Mouse (Mus musculus) MEL (cell line): ENCODE measurements around the gene Alox12e. TPM values are rescaled to one million over a fixed set of nuclear protein-coding genes. Genes with fewer than 3 reads are reported as not detected.

Experiments used
- DNase-seq: peaks from one replicate; pipeline ENCODE4 v3.0.0; 2011; ENCODE audit warnings: low read depth, low spot score
- H3K27ac ChIP-seq: 2 replicates; pipeline ENCODE4 v1.5.1; 2012; ENCODE audit warnings: low read depth, mild to moderate bottlenecking, control low read depth, low read length, moderate library complexity; ENCODE audit not compliant: control insufficient read depth
- H3K27me3 ChIP-seq, 2 experiments: fragments of 150-350 bp in 1 of 2; sonication (generic) in 1 of 2; 2 replicates each; pipeline ENCODE4 v1.6.1; 2012; ENCODE audit warnings: low read length in 2 of 2, mild to moderate bottlenecking in 2 of 2, improper control_type of control experiment in 1 of 2, moderate library complexity in 1 of 2; ENCODE audit not compliant: insufficient read depth in 2 of 2, control insufficient read depth in 1 of 2
- H3K36me3 ChIP-seq, 2 experiments: 2 replicates each; pipeline ENCODE4 v1.6.1; 2012 to 2014; ENCODE audit warnings: low read length in 2 of 2, improper control_type of control experiment in 1 of 2, inconsistent platforms in 1 of 2, mild to moderate bottlenecking in 1 of 2; ENCODE audit not compliant: insufficient read depth in 2 of 2, control insufficient read depth in 1 of 2
- H3K4me1 ChIP-seq, 2 experiments: fragments of 150-350 bp in 1 of 2; sonication (generic) in 1 of 2; 2 replicates each; pipeline ENCODE4 v1.6.1; 2012; ENCODE audit warnings: low read length in 2 of 2, improper control_type of control experiment in 1 of 2, mild to moderate bottlenecking in 1 of 2; ENCODE audit not compliant: insufficient read depth in 2 of 2, control insufficient read depth in 1 of 2
- H3K4me3 ChIP-seq, 2 experiments: fragments of 150-350 bp in 1 of 2; sonication (generic) in 1 of 2; 2 replicates each; pipeline ENCODE4 v1.5.1; 2012; ENCODE audit warnings: low read depth in 2 of 2, low read length in 2 of 2, mild to moderate bottlenecking in 2 of 2, moderate library complexity in 2 of 2, control low read depth in 1 of 2, improper control_type of control experiment in 1 of 2; ENCODE audit not compliant: control insufficient read depth in 1 of 2, insufficient read depth in 1 of 2
- H3K79me2 ChIP-seq: 2 replicates; pipeline ENCODE4 v1.6.1; 2012; ENCODE audit warnings: mild to moderate bottlenecking, low read length, moderate library complexity; ENCODE audit not compliant: control insufficient read depth, poor library complexity, insufficient read depth
- H3K9ac ChIP-seq: 2 replicates; pipeline ENCODE4 v1.6.1; 2012; ENCODE audit warnings: low read depth, mild to moderate bottlenecking, control low read depth, low read length, moderate library complexity; ENCODE audit not compliant: control insufficient read depth, poor library complexity, severe bottlenecking
- H3K9me3 ChIP-seq: fragments of 150-350 bp; sonication (generic); replicated peaks from 2 replicates; pipeline ENCODE4 v1.6.1; 2012; ENCODE audit warnings: mild to moderate bottlenecking, low read length, improper control_type of control experiment, moderate library complexity; ENCODE audit not compliant: insufficient read depth
- BHLHE40 ChIP-seq: IDR thresholded peaks from 2 replicates; pipeline ENCODE4 v1.6.1; 2012; ENCODE audit warnings: low read depth, mild to moderate bottlenecking, inconsistent platforms, low read length, improper control_type of control experiment, borderline replicate concordance
- CHD1 ChIP-seq: IDR thresholded peaks from 2 replicates; pipeline ENCODE4 v1.6.1; 2012; ENCODE audit warnings: low read depth, mild to moderate bottlenecking, inconsistent platforms, low read length, improper control_type of control experiment
- CHD2 ChIP-seq: IDR thresholded peaks from 2 replicates; pipeline ENCODE4 v1.6.1; 2011; ENCODE audit warnings: low read length, improper control_type of control experiment
- E2F4 ChIP-seq: IDR thresholded peaks from 2 replicates; pipeline ENCODE4 v1.6.1; 2011; ENCODE audit warnings: low read depth, low read length, improper control_type of control experiment, borderline replicate concordance
- ELF1 ChIP-seq: IDR thresholded peaks from 2 replicates; pipeline ENCODE4 v1.6.1; 2014; ENCODE audit warnings: low read depth, mild to moderate bottlenecking, inconsistent platforms, low read length, improper control_type of control experiment, moderate library complexity
- ETS1 ChIP-seq: IDR thresholded peaks from 2 replicates; pipeline ENCODE4 v1.6.1; 2012; ENCODE audit warnings: low read depth, mild to moderate bottlenecking, inconsistent platforms, low read length, improper control_type of control experiment, moderate library complexity
- GABPA ChIP-seq: IDR thresholded peaks from 2 replicates; pipeline ENCODE4 v1.6.1; 2012; ENCODE audit warnings: low read depth, mild to moderate bottlenecking, inconsistent platforms, low read length, improper control_type of control experiment, moderate library complexity
- GATA1 ChIP-seq: IDR thresholded peaks from 2 replicates; pipeline ENCODE4 v1.6.1; 2011; ENCODE audit warnings: low read depth, low read length, improper control_type of control experiment
- HCFC1 ChIP-seq: IDR thresholded peaks from 2 replicates; pipeline ENCODE4 v1.6.1; 2012; ENCODE audit warnings: low read depth, mild to moderate bottlenecking, inconsistent platforms, low read length, improper control_type of control experiment, moderate library complexity
- JUND ChIP-seq: IDR thresholded peaks from 2 replicates; pipeline ENCODE4 v1.6.1; 2011; ENCODE audit warnings: low read depth, mild to moderate bottlenecking, improper control_type of control experiment, low read length
- MAFK ChIP-seq: IDR thresholded peaks from 2 replicates; pipeline ENCODE4 v1.6.1; 2011; ENCODE audit warnings: low read depth, mild to moderate bottlenecking, low read length, improper control_type of control experiment, borderline replicate concordance
- MAX ChIP-seq: IDR thresholded peaks from 2 replicates; pipeline ENCODE4 v1.6.1; 2011; ENCODE audit warnings: low read length, improper control_type of control experiment
- MAZ ChIP-seq: IDR thresholded peaks from 2 replicates; pipeline ENCODE4 v1.6.1; 2012; ENCODE audit warnings: low read depth, mild to moderate bottlenecking, inconsistent platforms, low read length, improper control_type of control experiment
- MYC ChIP-seq: IDR thresholded peaks from 2 replicates; pipeline ENCODE4 v1.6.1; 2011; ENCODE audit warnings: low read depth, mild to moderate bottlenecking, low read length, improper control_type of control experiment, moderate library complexity
- NELFE ChIP-seq: IDR thresholded peaks from 2 replicates; pipeline ENCODE4 v1.6.1; 2011; ENCODE audit warnings: low read depth, low read length, improper control_type of control experiment
- POLR2A ChIP-seq, 2 experiments: IDR thresholded peaks; 2 replicates each; pipeline ENCODE4 v1.6.1; 2011 to 2012; ENCODE audit warnings: low read length in 2 of 2, mild to moderate bottlenecking in 2 of 2, control low read depth in 1 of 2, improper control_type of control experiment in 1 of 2, low read depth in 1 of 2, moderate library complexity in 1 of 2; ENCODE audit not compliant: control insufficient read depth in 1 of 2, insufficient read depth in 1 of 2, poor library complexity in 1 of 2
- POLR2AphosphoS2 ChIP-seq: IDR thresholded peaks from 2 replicates; pipeline ENCODE4 v1.6.1; 2011; ENCODE audit warnings: low read length, improper control_type of control experiment
- POLR2AphosphoS5 ChIP-seq: IDR thresholded peaks from 2 replicates; pipeline ENCODE4 v1.6.1; 2012; ENCODE audit warnings: low read depth, borderline replicate concordance, mild to moderate bottlenecking, inconsistent platforms, low read length, moderate library complexity, mixed read lengths
- RAD21 ChIP-seq: IDR thresholded peaks from 2 replicates; pipeline ENCODE4 v1.6.1; 2011; ENCODE audit warnings: mild to moderate bottlenecking, low read depth, low read length, improper control_type of control experiment
- SMC3 ChIP-seq: IDR thresholded peaks from 2 replicates; pipeline ENCODE4 v1.6.1; 2011; ENCODE audit warnings: low read depth, low read length, improper control_type of control experiment
- TAL1 ChIP-seq: IDR thresholded peaks from 2 replicates; pipeline ENCODE4 v1.6.1; 2012; ENCODE audit warnings: mild to moderate bottlenecking, inconsistent platforms, low read length, moderate library complexity, mixed read lengths
- USF1 ChIP-seq: IDR thresholded peaks from 2 replicates; pipeline ENCODE4 v1.6.1; 2014; ENCODE audit warnings: low read depth, mild to moderate bottlenecking, inconsistent platforms, low read length, improper control_type of control experiment, moderate library complexity
- ZC3H11A ChIP-seq: IDR thresholded peaks from 2 replicates; pipeline ENCODE4 v1.6.1; 2012; ENCODE audit warnings: low read depth, mild to moderate bottlenecking, inconsistent platforms, low read length, improper control_type of control experiment
- ZKSCAN1 ChIP-seq: IDR thresholded peaks from 2 replicates; pipeline ENCODE4 v1.6.1; 2012; ENCODE audit warnings: low read depth, mild to moderate bottlenecking, inconsistent platforms, low read length, improper control_type of control experiment, moderate library complexity
- polyA plus RNA-seq, 2 experiments: library from polyadenylated mRNA; stranded (reverse) in 1 of 2; unstranded in 1 of 2; fragments of >175 nt in 1 of 2; fragments of >200 nt in 1 of 2; gene quantifications; 2 replicates each; pipeline versions ENCODE4 v1.2.1 to v1.2.4; 2012; ENCODE audit warnings: low replicate concordance in 2 of 2, low read depth in 1 of 2; ENCODE audit not compliant: insufficient read length in 2 of 2, insufficient read depth in 1 of 2, missing spikeins in 1 of 2
- total RNA-seq: library from RNA; depleted of rRNA; stranded (reverse); fragments of 300-350 nt; gene quantifications from 2 replicates; pipeline ENCODE4 v1.2.3, GENCODE M21; 2012

Alox12e gene
- total and polyA plus RNA-seq, 3 experiments = not detected

GRCm38 (mm10) chr11:70284757-70285156, 37.7 kb downstream of the Alox12e start:
- no peak overlapping the region for H3K27ac ChIP-seq
- TF ChIP-seq ZKSCAN1 (no peak), POLR2A (IDR thresholded peaks at IDR 0.05; ENCODE audit: control insufficient read depth in 1 of 2, insufficient read depth in 1 of 2, low read depth in 1 of 2, low read length in 2 of 2, poor library complexity in 1 of 2) (no peak), NELFE (no peak), USF1 (no peak), MAFK (no peak), POLR2AphosphoS5 (no peak), TAL1 (no peak), ETS1 (no peak), ELF1 (no peak), ZC3H11A (no peak), MYC (no peak), BHLHE40 (no peak), SMC3 (no peak), MAX (no peak), E2F4 (no peak)
- TF ChIP-seq, all 39 proteins: peak for 0
- Histone ChIP-seq H3K9me3 (no peaks in the 10 kb centered on the region), H3K79me2 (no peaks in the 10 kb centered on the region), H3K4me1 (peaks cover 0 to 3% of the 10 kb centered on the region in 2 experiments; a peak in 1 of 4 replicates), H3K4me3 (no peak overlapping the region), H3K9ac (no peak overlapping the region), H3K36me3 (no peaks in the 10 kb centered on the region), H3K27me3 (peaks cover 12 to 13% of the 10 kb centered on the region in 2 experiments)
- DNase-seq = no peak

GRCm38 (mm10) chr11:70283666-70284065, 38.8 kb downstream of the Alox12e start:
- Histone ChIP-seq H3K9ac (no peak overlapping the region), H3K9me3 (no peaks in the 10 kb centered on the region), H3K79me2 (no peaks in the 10 kb centered on the region), H3K27me3 (peaks cover 12 to 13% of the 10 kb centered on the region in 2 experiments), H3K4me3 (no peak overlapping the region), H3K4me1 (peaks cover 0 to 3% of the 10 kb centered on the region in 2 experiments; a peak in 1 of 4 replicates), H3K36me3 (no peaks in the 10 kb centered on the region), H3K27ac (no peak overlapping the region)
- DNase-seq = no peak
- TF ChIP-seq JUND (no peak), SMC3 (no peak), ZKSCAN1 (no peak), POLR2A (IDR thresholded peaks at IDR 0.05; ENCODE audit: control insufficient read depth in 1 of 2, insufficient read depth in 1 of 2, low read depth in 1 of 2, low read length in 2 of 2, poor library complexity in 1 of 2) (no peak), ELF1 (no peak), GATA1 (no peak), TAL1 (no peak), BHLHE40 (no peak), MAFK (no peak), ETS1 (no peak), E2F4 (no peak), GABPA (no peak), CHD1 (no peak), RAD21 (no peak), HCFC1 (no peak), MAZ (no peak), POLR2AphosphoS2 (no peak), CHD2 (no peak)
